Comparison of ENCODE assay signal across 13 mouse cellular contexts in genomic region chr3:38049290-38049689, GRCm38 (mm10).
DNase-seq lines count a peak whose midpoint lies in the region; ATAC-seq lines count a peak whose summit lies in the region.
"Had no signal": no experiment of that assay in that cellular context is flagged by ENCODE, and none has a peak within 500 bp of the region (broad histone marks: within the 10 kb centered on the region; RNA-seq: fewer than 3 reads in every experiment).

No protein-coding gene starts in this region.

- peak overlapping the region; percentile 67; the same call in 1 of the 2 replicates for H3K27ac ChIP-seq in kidney, embryonic 16.5 days (ENCODE audit: low read length)
- no peak overlapping the region for H3K27ac ChIP-seq in midbrain, embryonic 14.5 days (replicated peaks; ENCODE audit: low read depth, low read length)
- no peak overlapping the region for H3K27ac ChIP-seq in midbrain, embryonic 10.5 days (replicated peaks)
- H3K27ac ChIP-seq in intestine, embryonic 16.5 days (ENCODE audit: low read length) = peak overlapping the region; percentile 72
- H3K27ac ChIP-seq: embryonic facial prominence, embryonic 13.5 days had no signal

- peaks cover 36% of the 10 kb centered on the region for H3K4me1 ChIP-seq in kidney, embryonic 16.5 days (ENCODE audit: insufficient read depth, low read length)
- H3K4me1 ChIP-seq in midbrain, embryonic 14.5 days (ENCODE audit: control insufficient read depth, insufficient read depth, low read length) = no peaks in the 10 kb centered on the region
- H3K4me1 ChIP-seq in midbrain, embryonic 10.5 days = peaks cover 17% of the 10 kb centered on the region; the same call in 1 of the 2 replicates
- H3K4me1 ChIP-seq in intestine, embryonic 16.5 days (ENCODE audit: control insufficient read depth, insufficient read depth, low read length) = peaks cover 15% of the 10 kb centered on the region

- H3K9me3 ChIP-seq in kidney, embryonic 16.5 days (ENCODE audit: low read length) = no peaks in the 10 kb centered on the region
- no peaks in the 10 kb centered on the region for H3K9me3 ChIP-seq in midbrain, embryonic 14.5 days (ENCODE audit: control insufficient read depth, low read length)
- no peaks in the 10 kb centered on the region for H3K9me3 ChIP-seq in midbrain, embryonic 10.5 days (replicated peaks)
- no peaks in the 10 kb centered on the region for H3K9me3 ChIP-seq in intestine, embryonic 16.5 days (ENCODE audit: control insufficient read depth, low read length)
- H3K9me3 ChIP-seq: embryonic facial prominence, embryonic 13.5 days had no signal

- no peak overlapping the region for H3K4me3 ChIP-seq in kidney, embryonic 16.5 days (ENCODE audit: low read length)
- no peak overlapping the region for H3K4me3 ChIP-seq in midbrain, embryonic 14.5 days (replicated peaks; ENCODE audit: low read depth, low read length)
- no peak overlapping the region for H3K4me3 ChIP-seq in midbrain, embryonic 10.5 days
- no peak overlapping the region for H3K4me3 ChIP-seq in intestine, embryonic 16.5 days (ENCODE audit: low read length)
- H3K4me3 ChIP-seq: embryonic facial prominence, embryonic 13.5 days had no signal

- no peaks in the 10 kb centered on the region for H3K27me3 ChIP-seq in kidney, embryonic 16.5 days (ENCODE audit: insufficient read depth, low read length)
- H3K27me3 ChIP-seq in midbrain, embryonic 14.5 days (ENCODE audit: control insufficient read depth, insufficient read depth, low read length) = no peaks in the 10 kb centered on the region
- H3K27me3 ChIP-seq in midbrain, embryonic 10.5 days (ENCODE audit: low read depth, poor library complexity, severe bottlenecking) = no peaks in the 10 kb centered on the region
- no peaks in the 10 kb centered on the region for H3K27me3 ChIP-seq in intestine, embryonic 16.5 days (replicated peaks; ENCODE audit: control insufficient read depth, insufficient read depth, low read length)
- H3K27me3 ChIP-seq: embryonic facial prominence, embryonic 13.5 days had no signal

- no peak overlapping the region for H3K4me2 ChIP-seq in kidney, embryonic 16.5 days (replicated peaks; ENCODE audit: low read depth, low read length)
- no peak overlapping the region for H3K4me2 ChIP-seq in midbrain, embryonic 14.5 days (ENCODE audit: low read length)
- no peak overlapping the region for H3K4me2 ChIP-seq in intestine, embryonic 16.5 days (ENCODE audit: low read depth, low read length)
- H3K4me2 ChIP-seq: embryonic facial prominence, embryonic 13.5 days; liver, embryonic 11.5 days had no signal

- H3K9ac ChIP-seq in kidney, embryonic 16.5 days (replicated peaks; ENCODE audit: low read length) = no peak overlapping the region
- H3K9ac ChIP-seq in midbrain, embryonic 14.5 days (replicated peaks; ENCODE audit: low read length) = no peak overlapping the region
- H3K9ac ChIP-seq in intestine, embryonic 16.5 days (ENCODE audit: low read depth, low read length) = no peak overlapping the region
- H3K9ac ChIP-seq: embryonic facial prominence, embryonic 13.5 days; forebrain, postnatal 0 days had no signal

- intact Hi-C loops in heart, postnatal 36 days (cut with DNase I) = no loop called here

- peak; percentile 13; the same call in 1 of the 2 replicates for ATAC-seq in kidney, embryonic 16.5 days (ENCODE audit: low FRiP score, low TSS enrichment)
- no peak for ATAC-seq in midbrain, embryonic 14.5 days (ENCODE audit: low FRiP score, low TSS enrichment)
- ATAC-seq in intestine, embryonic 16.5 days = peak; percentile 69
- ATAC-seq: forebrain, postnatal 0 days had no signal

- no peaks in the 10 kb centered on the region for H3K36me3 ChIP-seq in kidney, embryonic 16.5 days (ENCODE audit: insufficient read depth, low read length)
- no peaks in the 10 kb centered on the region for H3K36me3 ChIP-seq in midbrain, embryonic 14.5 days (ENCODE audit: control insufficient read depth, insufficient read depth, low read length)
- no peaks in the 10 kb centered on the region for H3K36me3 ChIP-seq in midbrain, embryonic 10.5 days
- H3K36me3 ChIP-seq in intestine, embryonic 16.5 days (ENCODE audit: control insufficient read depth, insufficient read depth, low read length) = no peaks in the 10 kb centered on the region
- H3K36me3 ChIP-seq: embryonic facial prominence, embryonic 13.5 days had no signal

- 34% methylated on average over 2 of the region's 2 CpGs for WGBS in kidney, embryonic 16.5 days
- WGBS in midbrain, embryonic 14.5 days = 46% methylated on average over 2 of the region's 2 CpGs
- WGBS in midbrain, embryonic 10.5 days = 55% methylated on average over 2 of the region's 2 CpGs
- WGBS in intestine, embryonic 16.5 days = 50% methylated on average over 2 of the region's 2 CpGs

- peak; percentile 95 for DNase-seq in heart, adult 11 months
- DNase-seq in heart, postnatal 36 days = no peak
- DNase-seq in kidney, adult 8-10 months = no peak
- peak; percentile 40 for DNase-seq in midbrain, embryonic 14.5 days
- no peak for DNase-seq in midbrain, embryonic 10.5 days (ENCODE audit: low spot score)
- DNase-seq in ovary, postnatal 10 days (ENCODE audit: low spot score) = no peak
- DNase-seq: cerebellum, postnatal 14 days; forebrain, postnatal 0 days; thymus, postnatal 4 days had no signal

Comparison
In these comparisons a context has a peak if more than half of its experiments do, and no peak if none do; other contexts are left out.
1. DNase-seq: peak in heart, adult 11 months (single experiment) and midbrain, embryonic 14.5 days (single experiment); none in heart, postnatal 36 days (0 of 2), kidney, adult 8-10 months (0 of 2), midbrain, embryonic 10.5 days (single experiment) and ovary, postnatal 10 days (single experiment).
2. H3K27ac ChIP-seq: peak in kidney, embryonic 16.5 days (single experiment) and intestine, embryonic 16.5 days (single experiment); none in midbrain, embryonic 14.5 days (single experiment) and midbrain, embryonic 10.5 days (single experiment).